17 mouse cellular contexts compared by ENCODE assay signal in genomic region chr7:66282984-66283612, GRCm38 (mm10).
DNase-seq lines count a peak whose midpoint lies in the region; ATAC-seq and TF ChIP-seq lines count a peak whose summit lies in the region.
"Had no signal": no experiment of that assay in that cellular context is flagged by ENCODE, and none has a peak within 500 bp of the region (broad histone marks: within the 10 kb centered on the region; RNA-seq: fewer than 3 reads in every experiment).

No protein-coding gene starts in this region.

- H3K36me3 ChIP-seq in forebrain, embryonic 14.5 days (ENCODE audit: control insufficient read depth, insufficient read depth, low read length): no peaks in the 10 kb centered on the region
- H3K36me3 ChIP-seq in forebrain, embryonic 10.5 days (replicated peaks): peaks cover 3% of the 10 kb centered on the region
- H3K36me3 ChIP-seq in hindbrain, embryonic 10.5 days: peaks cover 8% of the 10 kb centered on the region; the same call in 1 of the 2 replicates
- no peaks in the 10 kb centered on the region for H3K36me3 ChIP-seq in midbrain, embryonic 13.5 days
- H3K36me3 ChIP-seq in intestine, postnatal 0 days (ENCODE audit: control insufficient read depth, insufficient read depth): peaks cover 86% of the 10 kb centered on the region

- no peak overlapping the region for H3K4me2 ChIP-seq in forebrain, embryonic 14.5 days (ENCODE audit: low read length)
- peak overlapping the region; percentile 28 for H3K4me2 ChIP-seq in midbrain, embryonic 13.5 days (replicated peaks)
- H3K4me2 ChIP-seq in intestine, postnatal 0 days (replicated peaks; ENCODE audit: low read depth): no peak overlapping the region
- H3K4me2 ChIP-seq: heart, embryonic 15.5 days had no signal

- no peaks in the 10 kb centered on the region for H3K9me3 ChIP-seq in forebrain, embryonic 14.5 days (replicated peaks; ENCODE audit: control insufficient read depth, low read length)
- no peaks in the 10 kb centered on the region; the same call in 1 of the 2 replicates for H3K9me3 ChIP-seq in forebrain, embryonic 10.5 days
- H3K9me3 ChIP-seq in hindbrain, embryonic 10.5 days: no peaks in the 10 kb centered on the region
- H3K9me3 ChIP-seq in midbrain, embryonic 13.5 days: no peaks in the 10 kb centered on the region
- H3K9me3 ChIP-seq in intestine, postnatal 0 days (ENCODE audit: control insufficient read depth): no peaks in the 10 kb centered on the region
- H3K9me3 ChIP-seq: heart, embryonic 15.5 days; limb, embryonic 10.5 days had no signal

- TF ChIP-seq CTCF in intestine, postnatal 0 days (IDR thresholded peaks at IDR 0.05; ENCODE audit: low read depth): no peak

- no peak overlapping the region for H3K4me3 ChIP-seq in forebrain, embryonic 14.5 days (ENCODE audit: low read depth, low read length)
- H3K4me3 ChIP-seq in forebrain, embryonic 10.5 days: no peak overlapping the region
- H3K4me3 ChIP-seq in hindbrain, embryonic 10.5 days: peak overlapping the region; percentile 32
- no peak overlapping the region for H3K4me3 ChIP-seq in midbrain, embryonic 13.5 days (replicated peaks)
- no peak overlapping the region for H3K4me3 ChIP-seq in intestine, postnatal 0 days (ENCODE audit: low read depth, low read length)
- H3K4me3 ChIP-seq: erythroblast, embryonic 14.5 days; heart, embryonic 15.5 days; layer of hippocampus, adult 2 months; limb, embryonic 10.5 days had no signal

- H3K27ac ChIP-seq in forebrain, embryonic 14.5 days (ENCODE audit: low read depth, low read length): no peak overlapping the region
- H3K27ac ChIP-seq in forebrain, embryonic 10.5 days: no peak overlapping the region
- peak overlapping the region; percentile 66 for H3K27ac ChIP-seq in hindbrain, embryonic 10.5 days
- peak overlapping the region; percentile 39; the same call in 1 of the 2 replicates for H3K27ac ChIP-seq in midbrain, embryonic 13.5 days
- no peak overlapping the region for H3K27ac ChIP-seq in intestine, postnatal 0 days (ENCODE audit: low read depth, low read length)
- H3K27ac ChIP-seq: heart, embryonic 15.5 days; layer of hippocampus, adult 2 months; limb, embryonic 10.5 days; stomach, postnatal 0 days had no signal

- WGBS in forebrain, embryonic 14.5 days: 17% methylated on average over 10 of the region's 10 CpGs
- WGBS in forebrain, embryonic 10.5 days: 15% methylated on average over 10 of the region's 10 CpGs
- 11% methylated on average over 10 of the region's 10 CpGs for WGBS in hindbrain, embryonic 10.5 days
- WGBS in midbrain, embryonic 13.5 days: 7% methylated on average over 10 of the region's 10 CpGs
- 51% methylated on average over 10 of the region's 10 CpGs for WGBS in intestine, postnatal 0 days

- no peak for DNase-seq in forebrain, embryonic 14.5 days (ENCODE audit: low spot score)
- DNase-seq in forebrain, embryonic 10.5 days (ENCODE audit: extremely low spot score, low spot score): no peak
- peak; percentile 34 for DNase-seq in hindbrain, embryonic 10.5 days (ENCODE audit: low spot score)
- peak; percentile 77 for DNase-seq in retina, postnatal 1 day
- DNase-seq in yolk sac, embryonic 10.5 days (ENCODE audit: low spot score): no peak
- no peak for DNase-seq in adrenal gland, adult 18-20 months (ENCODE audit: low spot score in 2 of 2)
- DNase-seq: cerebellum, postnatal 14 days; gastrocnemius, postnatal 10 days; lung, adult 18-20 months had no signal

- no peak overlapping the region for H3K9ac ChIP-seq in forebrain, embryonic 14.5 days (ENCODE audit: low read length)
- H3K9ac ChIP-seq in midbrain, embryonic 13.5 days (replicated peaks): peak overlapping the region; percentile 23; the same call in 1 of the 2 replicates
- no peak overlapping the region for H3K9ac ChIP-seq in intestine, postnatal 0 days (ENCODE audit: low read depth, low read length)
- H3K9ac ChIP-seq: heart, embryonic 15.5 days had no signal

- ATAC-seq in forebrain, embryonic 14.5 days: peak; percentile 37; the same call in 1 of the 2 replicates
- peak; percentile 75 for ATAC-seq in midbrain, embryonic 13.5 days
- no peak for ATAC-seq in intestine, postnatal 0 days
- ATAC-seq: intestine, embryonic 16.5 days had no signal

- 0 out of 2 replicates have a peak, but pooled peaks cover 5% of the 10 kb centered on the region for H3K4me1 ChIP-seq in forebrain, embryonic 14.5 days (ENCODE audit: control insufficient read depth, insufficient read depth, low read length)
- peaks cover 32% of the 10 kb centered on the region for H3K4me1 ChIP-seq in forebrain, embryonic 10.5 days
- peaks cover 29% of the 10 kb centered on the region for H3K4me1 ChIP-seq in hindbrain, embryonic 10.5 days (replicated peaks)
- H3K4me1 ChIP-seq in midbrain, embryonic 13.5 days (replicated peaks): peaks cover 22% of the 10 kb centered on the region
- no peaks in the 10 kb centered on the region for H3K4me1 ChIP-seq in intestine, postnatal 0 days (replicated peaks; ENCODE audit: control insufficient read depth, insufficient read depth, low read length)
- H3K4me1 ChIP-seq: heart, embryonic 15.5 days had no signal

- no peaks in the 10 kb centered on the region for H3K27me3 ChIP-seq in forebrain, embryonic 14.5 days (replicated peaks; ENCODE audit: control insufficient read depth, insufficient read depth, low read length)
- peaks cover 34% of the 10 kb centered on the region for H3K27me3 ChIP-seq in forebrain, embryonic 10.5 days (ENCODE audit: poor library complexity, severe bottlenecking)
- peaks cover 29% of the 10 kb centered on the region for H3K27me3 ChIP-seq in hindbrain, embryonic 10.5 days (ENCODE audit: insufficient read depth, poor library complexity, severe bottlenecking)
- H3K27me3 ChIP-seq in midbrain, embryonic 13.5 days: peaks cover 10% of the 10 kb centered on the region
- H3K27me3 ChIP-seq in intestine, postnatal 0 days (replicated peaks; ENCODE audit: control insufficient read depth, insufficient read depth, low read length): no peaks in the 10 kb centered on the region
- H3K27me3 ChIP-seq: heart, embryonic 15.5 days had no signal

Comparison
In these comparisons a context has a peak if more than half of its experiments do, and no peak if none do; other contexts are left out.
1. DNase-seq: peak in hindbrain, embryonic 10.5 days (single experiment) and retina, postnatal 1 day (single experiment); none in forebrain, embryonic 14.5 days (single experiment), forebrain, embryonic 10.5 days (single experiment), yolk sac, embryonic 10.5 days (single experiment) and adrenal gland, adult 18-20 months (0 of 2).
2. H3K27ac ChIP-seq: peak in hindbrain, embryonic 10.5 days (single experiment) and midbrain, embryonic 13.5 days (single experiment); none in forebrain, embryonic 14.5 days (single experiment), forebrain, embryonic 10.5 days (single experiment) and intestine, postnatal 0 days (single experiment).